Mouse (Mus musculus) brain, embryonic 14.5 days (tissue): ENCODE measurements around the gene Fbxl16. TPM values are rescaled to one million over a fixed set of nuclear protein-coding genes. Genes with fewer than 3 reads are reported as not detected.

ENCODE experiments used
- DNase-seq: peaks from one replicate; pipeline ENCODE4 v3.0.0-alpha.2; 2011; ENCODE audit warnings: low read depth
- CTCF ChIP-seq: fragments of 200-500 bp; IDR thresholded peaks from 2 replicates; pipeline ENCODE4 v1.5.1; 2012; ENCODE audit warnings: inconsistent platforms, mild to moderate bottlenecking, moderate library complexity, borderline replicate concordance; ENCODE audit not compliant: insufficient read depth, insufficient read length; ENCODE audit errors: extremely low read depth
- POLR2A ChIP-seq: fragments of 200-500 bp; IDR thresholded peaks from 2 replicates; pipeline ENCODE4 v1.6.1; 2012; ENCODE audit warnings: mild to moderate bottlenecking, inconsistent platforms, borderline replicate concordance; ENCODE audit not compliant: poor library complexity, insufficient read depth, insufficient read length, severe bottlenecking; ENCODE audit errors: extremely low read depth
- polyA plus RNA-seq: library from polyadenylated mRNA; depleted of rRNA; stranded (reverse); fragments of >200 nt; gene quantifications from 2 replicates; pipeline ENCODE4 v1.2.3, GENCODE M21; 2012

Gene Fbxl16
- polyA plus RNA-seq, 1 experiment: 101 TPM

DNA sequence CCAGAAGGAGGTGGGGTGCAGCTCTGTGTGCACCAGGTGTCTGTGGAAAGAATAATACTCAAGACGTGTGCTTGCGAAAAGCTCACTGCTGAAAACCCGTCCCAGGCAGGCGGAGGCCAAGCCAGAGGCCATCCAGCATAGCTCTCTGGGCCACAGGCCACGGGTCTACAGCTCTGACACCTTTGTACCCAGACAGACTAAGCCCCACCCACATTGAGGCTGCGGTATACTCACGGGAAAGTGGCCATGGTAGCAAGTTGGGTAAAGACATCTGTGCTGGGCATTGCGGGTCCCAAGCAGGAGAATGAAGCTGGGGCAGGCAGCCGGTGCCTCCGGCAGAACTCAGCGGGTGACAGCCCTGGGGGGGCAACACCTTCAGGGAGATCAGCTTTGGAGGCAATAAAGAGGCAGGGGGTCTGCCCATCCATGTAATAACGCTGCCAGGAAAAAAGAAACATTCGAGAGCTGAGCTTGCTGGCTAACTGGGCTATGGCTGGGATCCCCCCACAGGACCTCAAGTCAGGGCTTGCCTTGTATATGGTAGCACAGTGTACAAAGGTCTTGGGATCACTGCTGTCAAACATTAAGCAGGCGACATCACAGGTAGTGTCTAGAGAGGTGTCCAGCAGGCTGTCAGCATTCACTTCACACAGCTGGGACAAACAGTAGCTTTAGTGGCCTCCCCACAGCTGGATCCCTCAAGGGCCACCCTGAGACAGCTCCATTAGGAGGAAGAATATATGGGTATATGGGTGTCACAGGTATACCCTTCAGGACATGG is 30.8 kb downstream of the Fbxl16 start:
- no peak for DNase-seq
- no peak for TF ChIP-seq CTCF
- no peak for TF ChIP-seq POLR2A

DNA sequence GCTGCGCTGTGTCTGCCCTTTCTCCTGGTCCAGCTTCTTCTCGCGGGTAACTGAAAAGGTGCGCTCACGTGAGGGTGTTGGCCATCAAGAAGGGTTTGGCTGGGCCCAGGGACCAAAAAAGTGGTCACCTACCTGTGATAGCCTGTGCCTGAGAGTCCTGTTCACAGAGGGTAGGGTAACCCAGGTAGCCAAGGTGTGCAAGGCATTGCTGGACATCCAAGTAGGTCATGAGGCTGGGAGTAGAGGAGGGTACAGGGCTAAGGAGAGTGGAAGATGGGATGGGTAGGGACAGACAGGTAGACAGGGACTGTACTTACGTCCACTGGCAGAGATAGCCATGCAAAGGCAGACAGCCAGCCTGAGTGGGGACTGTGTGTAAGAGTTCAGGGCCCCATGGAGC is 31.6 kb downstream of the Fbxl16 start:
- DNase-seq: no peak
- TF ChIP-seq CTCF (no peak), POLR2A (no peak)

DNA sequence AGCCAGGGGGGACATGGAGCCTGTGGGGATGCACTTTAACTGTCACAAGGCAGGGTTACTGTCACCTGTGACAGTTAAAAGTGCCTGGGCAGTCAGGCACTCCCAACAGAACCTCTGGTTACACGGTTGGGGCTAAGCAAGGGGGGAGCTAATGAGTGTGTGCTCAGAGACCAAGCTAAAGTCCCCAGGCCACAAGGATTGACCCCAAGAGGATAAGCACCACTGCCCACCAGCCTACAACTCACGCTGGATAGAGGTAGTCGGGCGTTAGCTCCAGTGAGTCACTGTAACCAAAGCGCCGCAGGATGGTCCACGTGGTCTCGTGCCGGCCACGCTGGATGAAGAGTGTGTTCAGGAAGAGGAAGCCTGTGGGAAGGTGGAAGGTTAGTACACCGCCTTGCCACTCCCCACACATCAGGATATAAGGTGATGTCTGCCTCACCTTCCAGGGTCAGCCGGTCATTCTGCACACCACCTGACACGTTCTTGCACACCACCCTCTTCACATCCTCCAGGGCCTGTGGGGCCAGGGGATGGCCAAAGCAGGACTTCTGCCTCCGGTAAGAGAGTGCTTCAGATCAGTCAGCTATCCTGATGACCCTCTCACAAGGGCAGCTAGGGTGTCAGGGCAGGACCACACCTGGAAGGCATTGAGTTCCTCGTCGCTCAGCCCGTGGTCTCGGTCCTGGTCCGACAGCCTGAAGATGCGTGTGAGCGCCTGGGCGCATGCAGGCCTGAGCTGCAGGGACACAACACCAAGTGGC is 32.4 kb downstream of the Fbxl16 start, which contains the start of gene Gm20683:
Gene Gm20683, minus strand, starts transcription at position 647 of the 764 bp plus-strand sequence.
- TF ChIP-seq POLR2A (no peak), CTCF (no peak)
- no peak for DNase-seq

DNA sequence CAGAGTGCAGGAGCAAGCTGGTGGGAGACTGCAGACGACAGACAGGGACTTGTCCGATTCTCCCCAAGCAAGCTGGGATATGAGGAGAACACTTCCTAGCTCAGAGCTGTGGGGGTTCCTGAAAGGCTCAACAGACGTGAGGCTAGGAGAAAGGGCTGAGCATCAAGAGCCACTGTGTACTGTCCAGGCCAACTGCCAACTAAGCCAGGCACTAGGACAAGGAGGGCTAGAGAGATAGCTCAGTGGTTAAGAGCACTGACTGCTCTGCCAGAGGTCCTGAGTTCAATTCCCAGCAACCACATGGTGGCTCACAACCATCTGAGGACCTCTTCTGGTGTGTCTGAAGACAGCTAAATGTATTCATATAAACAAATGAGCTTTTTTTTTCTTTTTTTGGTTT is 33.6 kb downstream of the Fbxl16 start:
- TF ChIP-seq POLR2A (no peak), CTCF (no peak)
- DNase-seq: no peak

DNA sequence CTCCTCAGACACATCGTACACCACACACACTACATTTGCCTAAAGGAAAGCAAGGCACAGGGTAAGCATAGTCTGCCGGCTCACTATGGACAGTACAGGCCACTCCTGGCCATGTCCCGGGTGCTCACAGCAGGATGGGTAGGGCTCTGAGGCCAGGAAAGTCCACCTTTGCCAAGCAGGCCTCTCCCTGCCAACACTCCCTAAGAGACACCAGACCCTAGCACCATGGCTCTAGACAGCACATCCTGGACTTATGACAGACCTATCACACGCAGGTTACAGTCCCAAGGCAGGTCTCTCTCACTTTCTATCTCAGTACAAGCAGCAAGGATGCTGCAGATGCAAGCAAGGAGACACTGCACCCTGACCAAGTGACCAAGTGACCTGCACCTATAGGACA is 34.2 kb downstream of the Fbxl16 start:
- no peak for TF ChIP-seq CTCF
- no peak for TF ChIP-seq POLR2A
- DNase-seq: no peak

DNA sequence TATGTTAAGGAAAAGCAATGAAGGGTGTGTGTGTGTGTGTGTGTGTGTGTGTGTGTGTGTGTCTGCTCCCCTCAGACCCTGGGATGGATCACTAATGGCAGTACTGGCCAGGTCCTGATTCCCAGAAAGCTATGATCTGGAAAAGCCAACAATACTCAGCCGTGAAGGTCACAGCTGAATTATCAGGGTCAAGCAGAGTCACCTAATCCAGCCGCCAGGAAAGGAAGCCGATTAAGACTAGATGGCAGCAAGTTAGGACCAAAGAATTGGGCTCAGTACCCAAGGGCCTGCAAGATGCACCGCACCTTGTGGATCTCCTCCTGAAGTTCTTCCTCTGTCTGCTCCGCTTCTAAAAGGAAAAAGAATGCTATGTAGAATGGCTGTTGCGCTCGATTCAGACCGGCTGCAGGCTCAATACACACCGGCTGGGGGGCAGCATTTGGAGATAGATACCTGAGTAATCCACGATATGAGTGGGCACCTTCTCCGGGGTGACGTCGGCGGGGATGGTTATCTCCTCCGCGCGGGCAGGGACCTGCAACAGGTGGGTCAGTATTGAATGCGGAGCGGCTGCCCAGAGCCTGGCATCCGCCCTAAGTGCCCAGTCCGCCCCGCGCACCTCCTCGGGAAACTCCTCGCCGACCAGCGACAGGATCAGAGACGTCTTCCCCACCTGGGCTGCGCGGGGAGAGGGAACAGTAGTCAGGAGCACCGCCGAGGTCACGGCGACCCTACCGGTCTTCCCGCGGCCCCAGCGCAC is 34.9 kb downstream of the Fbxl16 start:
- DNase-seq: no peak
- no peak for TF ChIP-seq CTCF
- TF ChIP-seq POLR2A: no peak

DNA sequence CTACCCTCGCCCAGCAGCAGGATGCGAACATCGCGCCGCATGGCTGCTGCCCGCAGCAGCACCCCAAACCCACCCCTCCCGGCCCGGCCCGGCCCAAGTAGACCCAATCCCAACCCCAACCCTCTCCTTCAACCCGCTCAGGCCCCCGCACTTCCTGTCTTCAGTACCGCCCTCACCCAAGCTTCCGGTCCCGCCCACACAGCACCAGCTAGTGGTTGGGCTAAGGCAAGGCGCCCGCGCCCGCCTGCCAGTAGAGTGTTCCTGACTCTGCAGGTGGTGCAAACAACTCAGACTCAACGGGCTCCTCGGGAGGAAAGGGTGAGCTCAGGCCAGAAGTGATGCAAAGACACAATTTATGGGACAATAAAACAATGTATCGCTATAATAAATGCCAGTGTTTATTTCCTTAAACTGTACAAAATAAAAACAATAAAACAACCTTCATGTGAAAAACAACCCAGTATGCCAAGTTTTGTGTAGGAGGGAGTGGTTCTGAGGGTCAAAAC is 35.6 kb downstream of the Fbxl16 start, which contains the start of gene Rhot2:
Gene Rhot2, minus strand, starts transcription at position 456 of the 506 bp plus-strand sequence.
- TF ChIP-seq POLR2A (peak; percentile 65; the same call in 1 of the 2 replicates), CTCF (peak; percentile 67)
- peak; percentile 96 for DNase-seq

DNA sequence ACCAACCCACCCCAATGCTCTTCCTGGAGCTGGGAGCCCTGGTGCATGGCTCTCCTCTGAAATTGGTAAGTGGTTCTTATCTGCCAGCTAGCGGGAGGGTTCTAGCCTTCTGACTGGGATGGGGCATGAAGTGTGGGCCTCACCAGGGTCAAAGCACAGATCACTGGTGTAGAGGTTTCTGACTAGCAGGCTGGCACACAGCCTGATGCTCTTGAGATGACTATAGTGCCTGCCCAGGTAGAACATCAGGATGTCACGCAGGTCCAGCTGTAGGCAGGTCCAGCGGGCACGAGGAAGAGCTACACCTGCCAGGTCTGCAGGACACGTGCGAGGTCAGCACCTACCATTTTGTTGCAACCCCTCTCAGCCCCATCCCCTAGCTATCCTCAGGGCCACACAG is 51.3 kb downstream of the Fbxl16 start:
- DNase-seq: no peak
- TF ChIP-seq CTCF (no peak), POLR2A (no peak)

DNA sequence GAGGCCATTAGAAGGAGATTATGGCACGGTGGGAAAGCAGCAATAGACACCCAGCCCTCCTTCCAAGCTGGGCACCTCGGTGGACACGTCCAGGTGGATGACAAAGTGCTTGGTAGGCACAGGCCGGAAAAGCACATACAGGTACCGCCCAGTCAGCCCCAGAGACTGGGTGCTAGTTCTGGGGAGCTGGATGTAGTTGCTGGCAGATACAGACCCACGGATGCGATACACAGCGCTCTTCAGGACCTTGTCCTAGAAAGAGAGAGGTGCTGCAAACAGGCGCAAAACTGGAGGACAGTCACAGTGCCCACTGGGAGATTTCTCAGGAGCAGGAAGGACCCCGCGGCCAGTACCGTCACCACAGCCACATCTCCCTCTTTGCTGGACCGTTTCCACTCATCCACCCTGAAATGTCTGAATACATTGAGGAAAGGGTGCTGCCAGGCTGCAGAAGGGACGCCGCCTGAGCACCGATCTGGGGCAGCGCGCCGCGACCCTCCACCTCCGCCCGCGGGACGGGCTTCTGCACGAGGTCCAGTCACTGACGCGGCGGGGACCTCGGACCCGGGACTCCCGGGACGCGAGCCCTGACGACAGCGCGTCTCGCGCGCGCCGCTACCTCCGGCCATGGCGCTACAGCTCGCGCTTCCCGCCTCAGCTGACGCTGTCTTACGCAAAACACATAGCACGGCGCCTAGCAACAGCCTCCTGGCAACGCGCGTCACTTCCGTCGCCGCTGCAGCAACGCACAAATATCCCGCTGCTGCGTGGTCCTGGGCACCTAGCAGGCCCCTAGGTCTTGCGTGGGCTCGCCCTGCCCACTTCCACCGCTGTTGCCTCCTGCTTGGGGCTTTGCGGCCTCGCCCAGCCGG is 52.2 kb downstream of the Fbxl16 start, which contains the start of gene Wdr90:
Gene Wdr90, minus strand, starts transcription at position 670 of the 872 bp plus-strand sequence.
- TF ChIP-seq POLR2A (peak; percentile 71), CTCF (no peak)
- peak; percentile 98 for DNase-seq
